Comparison of ENCODE assay signal across 14 mouse cellular contexts in the genomic region with DNA sequence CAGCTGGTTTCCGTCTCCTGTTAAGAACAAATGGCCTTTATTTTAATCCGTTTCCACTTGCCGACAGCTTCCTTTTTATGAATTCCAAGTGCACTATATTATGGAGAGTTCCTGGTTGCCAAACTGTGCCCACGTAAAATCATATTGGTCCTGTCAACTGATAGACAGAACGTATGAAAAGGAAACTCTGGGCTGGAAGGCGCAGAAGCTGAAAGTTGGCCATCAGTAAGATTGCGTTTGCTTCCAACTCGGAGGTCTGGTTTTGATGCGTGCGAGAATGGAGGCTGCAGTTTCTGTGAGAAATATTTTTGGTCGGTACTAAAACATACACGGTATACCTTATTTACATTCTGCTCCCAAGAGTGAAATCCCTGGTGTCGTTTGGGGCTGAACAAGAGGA.
"Had no signal": no experiment of that assay in that cellular context is flagged by ENCODE, and none has a peak within 500 bp of the region (broad histone marks: within the 10 kb centered on the region; RNA-seq: fewer than 3 reads in every experiment).

No protein-coding gene starts in this region.

- H3K9ac ChIP-seq: liver, embryonic 15.5 days; midbrain, embryonic 15.5 days; neural tube, embryonic 12.5 days; stomach, embryonic 15.5 days had no signal

- H3K27me3 ChIP-seq: liver, embryonic 15.5 days; megakaryocyte, embryonic 14.5 days; midbrain, embryonic 15.5 days; neural tube, embryonic 12.5 days; stomach, embryonic 15.5 days had no signal

- H3K27ac ChIP-seq: limb, embryonic 10.5 days; liver, embryonic 15.5 days; macrophage; midbrain, embryonic 15.5 days; neural tube, embryonic 12.5 days; stomach, embryonic 15.5 days had no signal

- H3K4me3 ChIP-seq: limb, embryonic 10.5 days; liver, embryonic 15.5 days; megakaryocyte, embryonic 14.5 days; midbrain, embryonic 15.5 days; neural tube, embryonic 12.5 days; stomach, embryonic 15.5 days had no signal

- H3K4me2 ChIP-seq: liver, embryonic 11.5 days; liver, embryonic 15.5 days; midbrain, embryonic 11.5 days; midbrain, embryonic 15.5 days; neural tube, embryonic 12.5 days; stomach, embryonic 15.5 days had no signal

- DNase-seq: kidney, adult 8-10 months; kidney, postnatal 25 days; lung, adult 2 months; lung, postnatal 10 days; thymus, postnatal 4 days had no signal

- ATAC-seq: midbrain, embryonic 15.5 days had no signal

- H3K36me3 ChIP-seq: limb, embryonic 10.5 days; liver, embryonic 15.5 days; midbrain, embryonic 15.5 days; neural tube, embryonic 12.5 days; stomach, embryonic 15.5 days had no signal

- H3K9me3 ChIP-seq: limb, embryonic 10.5 days; liver, embryonic 15.5 days; megakaryocyte, embryonic 14.5 days; midbrain, embryonic 15.5 days; neural tube, embryonic 12.5 days; stomach, embryonic 15.5 days had no signal

- H3K4me1 ChIP-seq: liver, embryonic 15.5 days; megakaryocyte, embryonic 14.5 days; midbrain, embryonic 15.5 days; stomach, embryonic 15.5 days had no signal
